Mouse (Mus musculus) right cerebral cortex, postnatal 25 days (tissue): ENCODE results near the gene Foxred2.
A peak's percentile ranks its signal among the peaks of the same experiment; 100 is the strongest.

Experiments used
- DNase-seq: peaks from one replicate; pipeline ENCODE4 v3.0.0; 2022

The Foxred2 gene

GRCm38 (mm10) chr15:77956404-77956901, at the start of gene Foxred2:
Foxred2 (minus strand) TSS chr15:77956722.
- peak; percentile 87 for DNase-seq

- no peak for DNase-seq
These were observed 47.4 kb upstream of the Foxred2 start for GRCm38 (mm10) chr15:78003929-78004328.

GRCm38 (mm10) chr15:78001400-78001799, 44.9 kb upstream of the Foxred2 start:
- DNase-seq = no peak

GRCm38 (mm10) chr15:77988541-77988940, 32.0 kb upstream of the Foxred2 start:
- no peak for DNase-seq

- no peak for DNase-seq
These were observed 26.9 kb upstream of the Foxred2 start for GRCm38 (mm10) chr15:77983391-77983790.

- peak; percentile 78 for DNase-seq
These were observed 25.8 kb upstream of the Foxred2 start for GRCm38 (mm10) chr15:77982195-77982939.

GRCm38 (mm10) chr15:77981181-77981680, 24.7 kb upstream of the Foxred2 start:
- no peak for DNase-seq

GRCm38 (mm10) chr15:77979427-77979865, 22.9 kb upstream of the Foxred2 start:
- peak; percentile 75 for DNase-seq

GRCm38 (mm10) chr15:77977663-77978062, 21.1 kb upstream of the Foxred2 start:
- no peak for DNase-seq

- DNase-seq = no peak
These were observed 17.8 kb upstream of the Foxred2 start for GRCm38 (mm10) chr15:77974165-77974841.

- DNase-seq = peak; percentile 96
These were observed 14.2 kb upstream of the Foxred2 start, which contains the start of gene Eif3d for GRCm38 (mm10) chr15:77970470-77971292. Eif3d (minus strand) TSS chr15:77970813.

- no peak for DNase-seq
These were observed 13.5 kb upstream of the Foxred2 start for GRCm38 (mm10) chr15:77969940-77970469.

GRCm38 (mm10) chr15:77965117-77965528, 8.6 kb upstream of the Foxred2 start:
- DNase-seq = no peak

- no peak for DNase-seq
These were observed 5.9 kb upstream of the Foxred2 start for GRCm38 (mm10) chr15:77962447-77962846.

- no peak for DNase-seq
These were observed 4.2 kb upstream of the Foxred2 start for GRCm38 (mm10) chr15:77960693-77961092.

GRCm38 (mm10) chr15:77958071-77958470, 1.5 kb upstream of the Foxred2 start:
- DNase-seq = no peak

- no peak for DNase-seq
These were observed 1.1 kb upstream of the Foxred2 start for GRCm38 (mm10) chr15:77957625-77958024.

- peak; percentile 38 for DNase-seq
These were observed 800 bp downstream of the Foxred2 start for GRCm38 (mm10) chr15:77955440-77956403.

- no peak for DNase-seq
These were observed 2.2 kb downstream of the Foxred2 start for GRCm38 (mm10) chr15:77954362-77954761.

- DNase-seq = no peak
These were observed 3.6 kb downstream of the Foxred2 start for GRCm38 (mm10) chr15:77952921-77953320.

- no peak for DNase-seq
These were observed 7.5 kb downstream of the Foxred2 start for GRCm38 (mm10) chr15:77949061-77949460.
